Mouse (Mus musculus): ENCODE data around the gene Snx9.

DNA sequence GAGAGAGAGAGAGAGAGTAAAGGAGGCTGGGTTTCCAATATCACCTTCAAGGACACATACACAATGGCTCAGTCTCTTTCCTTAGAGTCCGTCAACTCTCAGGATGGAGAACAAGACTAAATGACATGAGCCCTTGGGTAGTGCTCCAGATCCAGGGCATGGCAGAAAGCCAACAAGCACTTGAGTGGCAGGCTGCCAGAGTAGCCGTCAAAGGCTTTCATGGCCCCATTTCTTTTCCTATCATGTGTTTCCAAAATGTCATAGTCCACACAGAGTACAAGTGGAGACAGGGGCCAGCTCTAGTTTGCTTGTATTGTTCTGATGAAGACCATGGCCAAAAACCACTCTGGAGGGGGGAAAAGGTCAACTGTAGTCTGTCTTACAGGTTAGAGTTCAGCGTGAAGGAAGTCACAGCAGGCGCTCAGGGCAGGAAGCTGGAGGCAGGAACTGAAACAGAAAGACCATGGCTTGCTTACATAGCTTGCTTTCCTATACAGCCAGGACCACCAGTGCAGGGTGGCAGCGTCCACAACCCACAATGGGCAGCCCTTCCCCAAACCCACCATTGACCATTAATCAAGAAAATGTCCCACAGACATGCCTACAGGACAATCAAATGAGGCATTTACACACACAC is 43.9 kb upstream of the Snx9 start:
- TF ChIP-seq CTCF (IDR thresholded peaks at IDR 0.05; ENCODE audit: extremely low read depth, insufficient read length, insufficient replicate concordance, low read depth, low read length) (no peak), POLR2A (IDR thresholded peaks at IDR 0.05; ENCODE audit: low read depth, low read length) (no peak)
